Mouse (Mus musculus) embryonic facial prominence, embryonic 15.5 days (tissue): Measurements from ENCODE around the gene Hoxc10. TPM values are rescaled to one million over a fixed set of nuclear protein-coding genes. Genes with fewer than 3 reads are reported as not detected.

Experiments used
- ATAC-seq: fragments of 200-750 bp; cut with Nextera tagmentation; 2 replicates; pipeline ENCODE4 v1.8.0; 2017; ENCODE audit warnings: low read depth, moderate TSS enrichment; ENCODE audit not compliant: insufficient number of reproducible peaks, low FRiP score, low TSS enrichment
- H3K27ac ChIP-seq: fragments of 300-500 bp; sonication (generic); replicated peaks from 2 replicates; pipeline ENCODE4 v1.5.1; 2015; ENCODE audit warnings: mild to moderate bottlenecking, inconsistent platforms
- H3K27me3 ChIP-seq: fragments of 300-500 bp; sonication (generic); 2 replicates; pipeline ENCODE4 v1.6.1; 2015; ENCODE audit warnings: inconsistent platforms
- H3K36me3 ChIP-seq: fragments of 300-500 bp; sonication (generic); 2 replicates; pipeline ENCODE4 v1.6.1; 2015; ENCODE audit warnings: mild to moderate bottlenecking, inconsistent platforms
- H3K4me1 ChIP-seq: fragments of 300-500 bp; sonication (generic); 2 replicates; pipeline ENCODE4 v1.6.1; 2015; ENCODE audit warnings: inconsistent platforms
- H3K4me2 ChIP-seq: fragments of 300-500 bp; sonication (generic); replicated peaks from 2 replicates; pipeline ENCODE4 v1.6.1; 2015; ENCODE audit warnings: mild to moderate bottlenecking, inconsistent platforms
- H3K4me3 ChIP-seq: fragments of 300-500 bp; sonication (generic); replicated peaks from 2 replicates; pipeline ENCODE4 v1.5.1; 2015; ENCODE audit warnings: mild to moderate bottlenecking, inconsistent platforms
- H3K9ac ChIP-seq: fragments of 300-500 bp; sonication (generic); 2 replicates; pipeline ENCODE4 v1.6.1; 2015; ENCODE audit warnings: inconsistent platforms
- H3K9me3 ChIP-seq: fragments of 300-500 bp; sonication (generic); replicated peaks from 2 replicates; pipeline ENCODE4 v1.6.1; 2016; ENCODE audit warnings: inconsistent platforms
- WGBS: fragments of 180-500 bp; shearing (Covaris S2); methylation state at CpG from one replicate; pipeline ENCODE4 v1.1.7; 2015; 5-methylcytosine and 5-hydroxymethylcytosine counted together
- polyA plus RNA-seq: library from polyadenylated mRNA; unstranded; fragments of >200 nt; fragmentation: Nextera tagmentation; extraction: Ambion mirVana; gene quantifications from 2 replicates; pipeline ENCODE4 v1.2.1, GENCODE M21; 2015

Hoxc10 gene
- polyA plus RNA-seq = not detected in 2 replicates

- Histone ChIP-seq H3K9me3 (no peaks in the 10 kb centered on the region), H3K27ac (no peak within 1 kb of the TSS), H3K4me1 (peaks cover 8% of the 10 kb centered on the region; the same call in 1 of the 2 replicates), H3K36me3 (no peaks in the 10 kb centered on the region), H3K27me3 (peaks cover 97% of the 10 kb centered on the region), H3K4me2 (peak within 1 kb of the TSS; percentile 32), H3K9ac (no peak within 1 kb of the TSS), H3K4me3 (peak within 1 kb of the TSS; percentile 21)
- WGBS = 3% methylated on average over 27 of the region's 27 CpGs
- ATAC-seq = no peak; the same call in 1 of the 2 replicates
Observed at GRCm38 (mm10) chr15:102966776-102967311, at the start of gene Hoxc10. TSS of gene Hoxc10 (plus strand) at chr15:102966796.

GRCm38 (mm10) chr15:102917972-102918572, 48.5 kb upstream of the Hoxc10 start:
- H3K27ac ChIP-seq = no peak overlapping the region
- H3K9ac ChIP-seq = no peak overlapping the region
- peaks cover 16% of the 10 kb centered on the region for H3K4me1 ChIP-seq
- peaks cover 91% of the 10 kb centered on the region for H3K27me3 ChIP-seq
- H3K4me3 ChIP-seq = no peak overlapping the region
- no peak overlapping the region for H3K4me2 ChIP-seq
- no peaks in the 10 kb centered on the region for H3K9me3 ChIP-seq
- 4% methylated on average over 20 of the region's 20 CpGs for WGBS
- no peaks in the 10 kb centered on the region for H3K36me3 ChIP-seq
- ATAC-seq = no peak

- H3K4me3 ChIP-seq = no peak overlapping the region
- peaks cover 16% of the 10 kb centered on the region for H3K4me1 ChIP-seq
- no peak overlapping the region for H3K4me2 ChIP-seq
- H3K27ac ChIP-seq = no peak overlapping the region
- no peaks in the 10 kb centered on the region for H3K36me3 ChIP-seq
- WGBS = 5% methylated on average over 7 of the region's 7 CpGs
- no peaks in the 10 kb centered on the region for H3K9me3 ChIP-seq
- no peak for ATAC-seq
- peaks cover 91% of the 10 kb centered on the region for H3K27me3 ChIP-seq
- H3K9ac ChIP-seq = no peak overlapping the region
Observed at GRCm38 (mm10) chr15:102918611-102919265, 47.9 kb upstream of the Hoxc10 start.

- no peak for ATAC-seq
- peaks cover 16% of the 10 kb centered on the region for H3K4me1 ChIP-seq
- H3K4me2 ChIP-seq = no peak overlapping the region
- H3K9me3 ChIP-seq = no peaks in the 10 kb centered on the region
- WGBS = 2% methylated on average over 12 of the region's 12 CpGs
- no peak overlapping the region for H3K4me3 ChIP-seq
- peaks cover 93% of the 10 kb centered on the region for H3K27me3 ChIP-seq
- H3K27ac ChIP-seq = no peak overlapping the region
- no peak overlapping the region for H3K9ac ChIP-seq
- no peaks in the 10 kb centered on the region for H3K36me3 ChIP-seq
Observed at GRCm38 (mm10) chr15:102919336-102920180, 47.0 kb upstream of the Hoxc10 start.

- Histone ChIP-seq H3K4me3 (peak overlapping the region; percentile 37), H3K4me2 (peak overlapping the region; percentile 44), H3K36me3 (no peaks in the 10 kb centered on the region), H3K27ac (no peak overlapping the region), H3K9me3 (no peaks in the 10 kb centered on the region), H3K9ac (no peak overlapping the region), H3K4me1 (peaks cover 16% of the 10 kb centered on the region), H3K27me3 (peaks cover 94% of the 10 kb centered on the region)
- ATAC-seq = peak; percentile 68; the same call in 1 of the 2 replicates
- 2% methylated on average over 17 of the region's 20 CpGs for WGBS
Observed at GRCm38 (mm10) chr15:102920619-102921018, 46.0 kb upstream of the Hoxc10 start.

- Histone ChIP-seq H3K4me3 (peak within 1 kb of the TSS; percentile 37), H3K4me2 (peak within 1 kb of the TSS; percentile 44), H3K27me3 (peaks cover 94% of the 10 kb centered on the region), H3K4me1 (peaks cover 16% of the 10 kb centered on the region), H3K9me3 (no peaks in the 10 kb centered on the region), H3K9ac (no peak within 1 kb of the TSS), H3K36me3 (no peaks in the 10 kb centered on the region), H3K27ac (no peak within 1 kb of the TSS)
- peak; percentile 39; the same call in 1 of the 2 replicates for ATAC-seq
- WGBS = under 1% methylated on average over 54 of the region's 88 CpGs
Observed at GRCm38 (mm10) chr15:102921053-102922011, 45.3 kb upstream of the Hoxc10 start, which contains the start of gene Hoxc13. TSS of gene Hoxc13 (plus strand) at chr15:102921103.

- H3K36me3 ChIP-seq = no peaks in the 10 kb centered on the region
- peak overlapping the region; percentile 44 for H3K4me2 ChIP-seq
- no peaks in the 10 kb centered on the region for H3K9me3 ChIP-seq
- H3K27me3 ChIP-seq = peaks cover 94% of the 10 kb centered on the region
- H3K4me1 ChIP-seq = peaks cover 16% of the 10 kb centered on the region
- WGBS = under 1% methylated on average over 24 of the region's 24 CpGs
- peak; percentile 66; the same call in 1 of the 2 replicates for ATAC-seq
- peak overlapping the region; percentile 37 for H3K4me3 ChIP-seq
- H3K27ac ChIP-seq = no peak overlapping the region
- no peak overlapping the region for H3K9ac ChIP-seq
Observed at GRCm38 (mm10) chr15:102922012-102922362, 44.6 kb upstream of the Hoxc10 start.

GRCm38 (mm10) chr15:102922636-102923500, 43.7 kb upstream of the Hoxc10 start:
- H3K4me2 ChIP-seq = no peak overlapping the region
- H3K4me3 ChIP-seq = no peak overlapping the region
- peaks cover 16% of the 10 kb centered on the region for H3K4me1 ChIP-seq
- no peak for ATAC-seq
- H3K9me3 ChIP-seq = no peaks in the 10 kb centered on the region
- H3K9ac ChIP-seq = no peak overlapping the region
- H3K27ac ChIP-seq = no peak overlapping the region
- no peaks in the 10 kb centered on the region for H3K36me3 ChIP-seq
- 19% methylated on average over 6 of the region's 6 CpGs for WGBS
- H3K27me3 ChIP-seq = peaks cover 94% of the 10 kb centered on the region

GRCm38 (mm10) chr15:102927032-102927645, 39.5 kb upstream of the Hoxc10 start:
- no peaks in the 10 kb centered on the region for H3K36me3 ChIP-seq
- H3K4me3 ChIP-seq = no peak overlapping the region
- no peak overlapping the region for H3K4me2 ChIP-seq
- peaks cover 95% of the 10 kb centered on the region for H3K27me3 ChIP-seq
- no peaks in the 10 kb centered on the region for H3K9me3 ChIP-seq
- H3K9ac ChIP-seq = no peak overlapping the region
- no peak overlapping the region for H3K27ac ChIP-seq
- ATAC-seq = no peak
- 16% methylated on average over 40 of the region's 40 CpGs for WGBS
- no peaks in the 10 kb centered on the region for H3K4me1 ChIP-seq
